Mouse (Mus musculus): Measurements from ENCODE around the gene Cklf.

GRCm38 (mm10) chr8:104232039-104232438 is 18.6 kb upstream of the Cklf start:
- TF ChIP-seq CTCF (conservative IDR thresholded peaks at IDR 0.05 in 1 of 2, IDR thresholded peaks at IDR 0.05 in 1 of 2; ENCODE audit: low read depth in 2 of 2, low read length in 2 of 2) (no peak), EP300 (IDR thresholded peaks at IDR 0.05; ENCODE audit: low read length) (no peak), POLR2A (IDR thresholded peaks at IDR 0.05; ENCODE audit: low read depth, low read length) (no peak)

Measured in CH12.LX (cell line).